Mouse (Mus musculus) B cell, adult 67 days (primary cell): ENCODE measurements around the gene Vmn2r112. TPM values are rescaled to one million over a fixed set of nuclear protein-coding genes. Genes with fewer than 3 reads are reported as not detected.

ENCODE experiments used
- total RNA-seq, 2 experiments: library from RNA; stranded (reverse); gene quantifications; 4 replicates each; pipeline ENCODE4 v1.2.4; 2023

Gene Vmn2r112
- total RNA-seq = not detected

DNA sequence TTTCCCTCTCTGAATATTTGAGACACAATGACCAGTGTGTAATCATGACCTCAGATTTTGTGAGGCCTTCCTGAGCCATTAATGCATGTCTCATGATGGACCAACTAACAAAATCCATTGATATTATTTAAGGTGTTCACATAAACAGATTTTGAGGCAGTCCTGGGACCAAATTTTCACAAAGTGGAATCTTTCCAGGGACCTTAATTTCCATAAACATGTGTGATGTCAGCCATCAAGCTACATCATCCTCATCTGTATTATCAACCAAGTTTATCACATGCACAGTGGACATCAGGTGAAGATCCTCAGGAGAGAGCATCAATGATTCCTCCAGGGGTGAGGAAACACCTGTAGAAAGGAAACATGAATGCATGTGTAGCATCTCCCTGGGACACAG, at the start of gene Vmn2r112:
Gene Vmn2r112 (plus strand): TSS at position 301 of the 400 bp plus-strand sequence.

DNA sequence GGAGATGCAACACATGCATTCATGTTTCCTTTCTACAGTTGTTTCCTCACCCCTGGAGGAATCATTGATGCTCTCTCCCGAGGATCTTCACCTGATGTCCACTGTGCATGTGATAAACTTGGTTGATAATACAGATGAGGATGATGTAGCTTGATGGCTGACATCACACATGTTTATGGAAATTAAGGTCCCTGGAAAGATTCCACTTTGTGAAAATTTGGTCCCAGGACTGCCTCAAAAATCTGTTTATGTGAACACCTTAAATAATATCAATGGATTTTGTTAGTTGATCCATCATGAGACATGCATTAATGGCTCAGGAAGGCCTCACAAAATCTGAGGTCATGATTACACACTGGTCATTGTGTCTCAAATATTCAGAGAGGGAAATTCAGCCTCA, 27.4 kb upstream of the Vmn2r112 start, which contains the start of gene Vmn2r111:
Gene Vmn2r111 (minus strand): TSS at position 101 of the 400 bp plus-strand sequence.

Other genes with a start within 250 kb of the Vmn2r112 start
- gene Zfp944, start 239.6 kb upstream of the Vmn2r112 start, total RNA-seq = 10 to 100 TPM; 16.6 to 18.9 TPM
- 10 to 100 TPM; 20.9 to 27.7 TPM for gene Zfp758, start 239.5 kb upstream of the Vmn2r112 start, total RNA-seq
- gene Zfp946, start 176.7 kb upstream of the Vmn2r112 start, total RNA-seq = 1 to 10 TPM; 4.1 to 7.9 TPM
- not detected for gene Vmn2r111, start 27.5 kb upstream of the Vmn2r112 start, total RNA-seq